Mouse (Mus musculus) stomach, postnatal 0 days (tissue): Measurements from ENCODE around the gene Parn. TPM values are rescaled to one million over a fixed set of nuclear protein-coding genes. Genes with fewer than 3 reads are reported as not detected.
A peak's percentile ranks its signal among the peaks of the same experiment; 100 is the strongest.

ENCODE experiments used
- ATAC-seq: fragments of 200-750 bp; cut with Nextera tagmentation; 2 replicates; pipeline ENCODE4 v1.8.0; 2017; ENCODE audit not compliant: low FRiP score, low TSS enrichment
- DNase-seq: peaks from one replicate; pipeline ENCODE4 v3.0.0-alpha.2; 2016; ENCODE audit warnings: low spot score
- H3K27ac ChIP-seq: fragments of 300-500 bp; sonication (generic); replicated peaks from 2 replicates; pipeline ENCODE4 v1.5.1; 2014; ENCODE audit warnings: mild to moderate bottlenecking, control low read depth
- H3K27me3 ChIP-seq: fragments of 300-500 bp; sonication (generic); 2 replicates; pipeline ENCODE4 v1.6.1; 2014; ENCODE audit warnings: low read length; ENCODE audit not compliant: control insufficient read depth, insufficient read depth
- H3K36me3 ChIP-seq: fragments of 300-500 bp; sonication (generic); 2 replicates; pipeline ENCODE4 v1.6.1; 2014; ENCODE audit warnings: low read length, mixed read lengths; ENCODE audit not compliant: control insufficient read depth, insufficient read depth
- H3K4me1 ChIP-seq: fragments of 300-500 bp; sonication (generic); replicated peaks from 2 replicates; pipeline ENCODE4 v1.6.1; 2014; ENCODE audit warnings: antibody characterized with exemption; ENCODE audit not compliant: control insufficient read depth, insufficient read depth
- H3K4me2 ChIP-seq: fragments of 300-500 bp; sonication (generic); replicated peaks from 2 replicates; pipeline ENCODE4 v1.6.1; 2014; ENCODE audit warnings: low read depth, mild to moderate bottlenecking, control low read depth, moderate library complexity
- H3K4me3 ChIP-seq: fragments of 300-500 bp; sonication (generic); 2 replicates; pipeline ENCODE4 v1.5.1; 2014; ENCODE audit warnings: low read depth, low read length, control low read depth
- H3K9ac ChIP-seq: fragments of 300-500 bp; sonication (generic); 2 replicates; pipeline ENCODE4 v1.6.1; 2014; ENCODE audit warnings: mild to moderate bottlenecking, low read length, control low read depth, mixed read lengths
- H3K9me3 ChIP-seq: fragments of 300-500 bp; sonication (generic); 2 replicates; pipeline ENCODE4 v1.6.1; 2016; ENCODE audit warnings: low read length; ENCODE audit not compliant: control insufficient read depth
- CTCF ChIP-seq: IDR thresholded peaks from 2 replicates; pipeline ENCODE4 v1.5.1; 2016; ENCODE audit warnings: antibody characterized with exemption, low read depth, mild to moderate bottlenecking, moderate library complexity
- EP300 ChIP-seq: optimal IDR thresholded peaks from 2 replicates; pipeline ENCODE3; 2016; ENCODE audit warnings: antibody characterized with exemption
- WGBS: fragments of 180-500 bp; shearing (Covaris S2); extraction: QIAGEN DNeasy Blood & Tissue Kit; methylation state at CpG from one replicate; pipeline ENCODE4 v1.1.7; 2014; 5-methylcytosine and 5-hydroxymethylcytosine counted together
- polyA plus RNA-seq: library from polyadenylated mRNA; unstranded; fragments of >200 nt; fragmentation: Nextera tagmentation; extraction: Ambion mirVana; gene quantifications from 2 replicates; pipeline ENCODE4 v1.2.1, GENCODE M21; 2015

Parn gene
- polyA plus RNA-seq, 1 experiment from 2014 or later, result 23.7 TPM

- TF ChIP-seq EP300 (no peak), CTCF (no peak)
- 65% methylated on average over 15 of the region's 15 CpGs for WGBS
- Histone ChIP-seq H3K27ac (no peak overlapping the region), H3K9ac (no peak overlapping the region), H3K9me3 (peaks cover 2% of the 10 kb centered on the region; the same call in 1 of the 2 replicates), H3K27me3 (no peaks in the 10 kb centered on the region), H3K4me2 (no peak overlapping the region), H3K4me1 (no peaks in the 10 kb centered on the region), H3K36me3 (peaks cover 5% of the 10 kb centered on the region; the same call in 1 of the 2 replicates), H3K4me3 (no peak overlapping the region)
- ATAC-seq (no peak), DNase-seq (no peak)
These were observed 126.7 kb downstream of the Parn start for GRCm38 (mm10) chr16:13541121-13541747.

- H3K27ac ChIP-seq, result no peak overlapping the region
- no peaks in the 10 kb centered on the region for H3K4me1 ChIP-seq
- 83% methylated on average over 9 of the region's 9 CpGs for WGBS
- no peaks in the 10 kb centered on the region for H3K9me3 ChIP-seq
- H3K36me3 ChIP-seq, result no peaks in the 10 kb centered on the region
- H3K4me3 ChIP-seq, result no peak overlapping the region
- no peaks in the 10 kb centered on the region for H3K27me3 ChIP-seq
- ATAC-seq, result 0 out of 2 replicates have a peak, but pooled peaks have one; percentile 6
- DNase-seq, result no peak
- H3K9ac ChIP-seq, result no peak overlapping the region
- no peak overlapping the region for H3K4me2 ChIP-seq
- no peak for TF ChIP-seq EP300
These were observed 128.9 kb downstream of the Parn start for GRCm38 (mm10) chr16:13538933-13539648.

- Histone ChIP-seq H3K4me2 (no peak overlapping the region), H3K36me3 (no peaks in the 10 kb centered on the region), H3K27me3 (no peaks in the 10 kb centered on the region), H3K9ac (no peak overlapping the region), H3K9me3 (no peaks in the 10 kb centered on the region), H3K27ac (no peak overlapping the region), H3K4me3 (no peak overlapping the region), H3K4me1 (no peaks in the 10 kb centered on the region)
- DNase-seq (peak; percentile 35), ATAC-seq (peak; percentile 53; the same call in 1 of the 2 replicates)
- TF ChIP-seq CTCF (no peak), EP300 (no peak)
- WGBS, result 53% methylated on average over 13 of the region's 13 CpGs
These were observed 129.6 kb downstream of the Parn start for GRCm38 (mm10) chr16:13538213-13538932.

- H3K27ac ChIP-seq, result no peak overlapping the region
- no peak for TF ChIP-seq CTCF
- no peak for TF ChIP-seq EP300
- 45% methylated on average over 7 of the region's 7 CpGs for WGBS
- H3K4me2 ChIP-seq, result no peak overlapping the region
- no peak for ATAC-seq
- H3K4me1 ChIP-seq, result no peaks in the 10 kb centered on the region
- H3K9me3 ChIP-seq, result no peaks in the 10 kb centered on the region
- no peak overlapping the region for H3K4me3 ChIP-seq
- no peak overlapping the region for H3K9ac ChIP-seq
- H3K36me3 ChIP-seq, result no peaks in the 10 kb centered on the region
- DNase-seq, result no peak
- H3K27me3 ChIP-seq, result no peaks in the 10 kb centered on the region
These were observed 131.6 kb downstream of the Parn start for GRCm38 (mm10) chr16:13536404-13536803.

- 52% methylated on average over 12 of the region's 12 CpGs for WGBS
- H3K4me1 ChIP-seq, result no peaks in the 10 kb centered on the region
- ATAC-seq, result no peak
- no peak for DNase-seq
- H3K36me3 ChIP-seq, result no peaks in the 10 kb centered on the region
- H3K4me3 ChIP-seq, result no peak overlapping the region
- TF ChIP-seq CTCF, result no peak
- no peaks in the 10 kb centered on the region for H3K9me3 ChIP-seq
- H3K9ac ChIP-seq, result no peak overlapping the region
- no peaks in the 10 kb centered on the region for H3K27me3 ChIP-seq
- H3K27ac ChIP-seq, result no peak overlapping the region
- no peak overlapping the region for H3K4me2 ChIP-seq
These were observed 132.1 kb downstream of the Parn start for GRCm38 (mm10) chr16:13535856-13536255.

- DNase-seq (peak; percentile 41), ATAC-seq (peak; percentile 43; the same call in 1 of the 2 replicates)
- Histone ChIP-seq H3K9me3 (no peaks in the 10 kb centered on the region), H3K9ac (no peak overlapping the region), H3K36me3 (no peaks in the 10 kb centered on the region), H3K27ac (no peak overlapping the region), H3K4me1 (no peaks in the 10 kb centered on the region), H3K4me3 (no peak overlapping the region), H3K27me3 (no peaks in the 10 kb centered on the region), H3K4me2 (no peak overlapping the region)
- TF ChIP-seq CTCF (peak; percentile 82), EP300 (no peak)
These were observed 135.1 kb downstream of the Parn start for GRCm38 (mm10) chr16:13532840-13533239.
